Mouse (Mus musculus) olfactory bulb, adult 2 months (tissue): Measurements from ENCODE around the gene Mmaa. TPM values are rescaled to one million over a fixed set of nuclear protein-coding genes. Genes with fewer than 3 reads are reported as not detected.

Experiments used
- H3K27ac ChIP-seq: fragments of 200-500 bp; 2 replicates; pipeline ENCODE4 v1.5.1; 2012; ENCODE audit warnings: low read depth, low read length; ENCODE audit not compliant: insufficient read depth
- H3K4me1 ChIP-seq: fragments of 200-500 bp; 2 replicates; pipeline ENCODE4 v1.6.1; 2012; ENCODE audit warnings: low read length; ENCODE audit not compliant: control insufficient read depth, insufficient read depth
- H3K4me3 ChIP-seq: fragments of 200-500 bp; 2 replicates; pipeline ENCODE4 v1.5.1; 2012; ENCODE audit warnings: mild to moderate bottlenecking, low read depth, low read length, moderate library complexity; ENCODE audit not compliant: insufficient read depth
- CTCF ChIP-seq: fragments of 200-500 bp; IDR thresholded peaks from 2 replicates; pipeline ENCODE4 v1.5.1; 2012; ENCODE audit warnings: low read depth, mild to moderate bottlenecking, low read length, moderate library complexity; ENCODE audit not compliant: insufficient read depth
- POLR2A ChIP-seq: fragments of 200-500 bp; IDR thresholded peaks from 2 replicates; pipeline ENCODE4 v1.6.1; 2012; ENCODE audit warnings: mild to moderate bottlenecking, low read depth, low read length, moderate library complexity; ENCODE audit not compliant: insufficient read depth
- WGBS: fragments of 180-500 bp; shearing (Covaris S2); methylation state at CpG from one replicate; pipeline ENCODE4 v1.1.7; 2018; 5-methylcytosine and 5-hydroxymethylcytosine counted together
- polyA plus RNA-seq: library from polyadenylated mRNA; stranded (reverse); fragments of >200 nt; gene quantifications from 2 replicates; pipeline ENCODE4 v1.2.4, GENCODE M21; 2012; ENCODE audit warnings: low replicate concordance; ENCODE audit not compliant: missing spikeins, insufficient read depth, insufficient read length

Gene Mmaa
- polyA plus RNA-seq, 1 experiment: not detected

DNA sequence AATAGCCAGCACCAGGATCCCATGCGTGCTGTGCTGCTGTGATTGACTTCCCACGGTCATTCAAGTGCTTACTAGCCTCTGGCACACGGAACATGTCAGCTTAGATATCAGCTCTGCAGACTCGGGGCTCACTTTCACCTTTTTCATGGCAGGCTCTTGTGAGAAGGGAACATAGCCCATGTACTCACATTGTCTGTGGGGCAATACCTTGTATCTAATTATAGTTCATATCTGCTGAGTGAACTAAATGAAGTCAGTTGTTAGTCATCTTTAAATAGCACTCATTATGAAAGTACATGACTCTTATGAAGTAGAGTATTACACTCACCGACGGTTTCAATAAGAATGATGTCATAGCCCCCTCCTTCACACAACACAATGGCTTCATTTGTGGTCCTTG is 21.0 kb downstream of the Mmaa start:
- Histone ChIP-seq H3K4me3 (no peak overlapping the region), H3K27ac (no peak overlapping the region), H3K4me1 (no peaks in the 10 kb centered on the region)
- 84% methylated on average over 6 of the region's 6 CpGs for WGBS
- no peak for TF ChIP-seq CTCF
- no peak for TF ChIP-seq POLR2A

DNA sequence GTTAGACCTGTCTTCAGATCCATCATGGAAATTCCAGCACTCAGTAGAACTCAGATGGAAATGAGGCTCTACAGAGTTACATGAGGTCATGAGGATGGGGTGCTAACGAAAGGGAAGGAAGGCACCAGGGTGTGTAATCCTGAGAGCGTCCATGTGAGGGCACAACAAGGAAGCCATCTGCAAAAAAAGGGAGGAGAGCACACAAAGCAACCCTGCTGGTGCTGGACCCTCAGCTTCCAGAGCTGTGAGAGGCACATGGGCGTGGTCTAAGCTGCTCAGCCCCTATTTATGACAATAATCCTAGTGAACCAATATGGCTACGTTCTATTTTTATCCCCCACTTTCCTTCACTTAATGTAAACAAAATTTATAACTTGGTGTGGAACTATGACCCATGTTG is 22.1 kb downstream of the Mmaa start:
- Histone ChIP-seq H3K4me3 (no peak overlapping the region), H3K4me1 (no peaks in the 10 kb centered on the region), H3K27ac (no peak overlapping the region)
- WGBS: 72% methylated on average over 4 of the region's 4 CpGs
- TF ChIP-seq POLR2A (no peak), CTCF (no peak)

DNA sequence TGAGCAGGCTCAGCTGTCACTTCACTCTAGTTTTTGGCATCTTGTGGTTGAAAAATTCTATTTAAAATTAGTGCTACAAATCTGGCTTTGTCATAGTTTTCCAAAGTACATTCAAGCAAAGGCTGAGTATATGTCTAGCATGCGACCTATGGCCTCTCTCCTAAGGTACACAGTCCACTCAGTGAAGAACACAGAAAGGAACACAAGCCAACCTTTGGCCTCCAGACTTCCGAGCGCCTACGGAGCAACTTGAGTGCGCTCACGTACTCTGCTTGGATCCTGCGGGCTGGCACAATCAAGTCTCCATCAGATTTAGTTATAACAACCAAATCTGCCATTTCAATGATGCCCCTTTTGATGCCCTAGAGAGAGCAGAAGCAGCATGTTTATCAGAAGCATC is 25.8 kb downstream of the Mmaa start:
- Histone ChIP-seq H3K4me1 (no peaks in the 10 kb centered on the region), H3K4me3 (no peak overlapping the region), H3K27ac (no peak overlapping the region)
- no peak for TF ChIP-seq POLR2A
- TF ChIP-seq CTCF: no peak
- WGBS: 95% methylated on average over 7 of the region's 7 CpGs

DNA sequence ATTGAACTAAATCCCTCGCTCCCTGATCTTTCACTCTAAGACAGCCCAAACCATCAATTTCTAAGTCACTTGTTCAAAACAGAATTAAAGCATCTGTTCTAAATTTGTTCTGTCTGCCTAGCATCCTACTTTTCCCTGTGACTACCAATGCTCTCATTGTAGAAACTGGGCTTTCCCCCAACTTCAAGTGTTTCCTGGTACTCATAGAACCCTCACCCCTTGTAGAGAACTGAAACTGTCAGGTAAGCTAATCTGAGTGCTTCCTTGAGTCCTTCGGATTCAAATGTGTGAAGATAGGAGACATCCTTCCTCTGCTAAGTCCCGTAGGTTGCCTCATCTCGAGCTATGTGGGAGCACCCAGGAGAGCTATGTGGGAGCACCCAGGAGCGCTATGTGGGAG is 32.8 kb downstream of the Mmaa start:
- 90% methylated on average over 5 of the region's 5 CpGs for WGBS
- no peaks in the 10 kb centered on the region for H3K4me1 ChIP-seq
- no peak for TF ChIP-seq POLR2A
- no peak for TF ChIP-seq CTCF
- H3K4me3 ChIP-seq: no peak overlapping the region
- no peak overlapping the region for H3K27ac ChIP-seq

DNA sequence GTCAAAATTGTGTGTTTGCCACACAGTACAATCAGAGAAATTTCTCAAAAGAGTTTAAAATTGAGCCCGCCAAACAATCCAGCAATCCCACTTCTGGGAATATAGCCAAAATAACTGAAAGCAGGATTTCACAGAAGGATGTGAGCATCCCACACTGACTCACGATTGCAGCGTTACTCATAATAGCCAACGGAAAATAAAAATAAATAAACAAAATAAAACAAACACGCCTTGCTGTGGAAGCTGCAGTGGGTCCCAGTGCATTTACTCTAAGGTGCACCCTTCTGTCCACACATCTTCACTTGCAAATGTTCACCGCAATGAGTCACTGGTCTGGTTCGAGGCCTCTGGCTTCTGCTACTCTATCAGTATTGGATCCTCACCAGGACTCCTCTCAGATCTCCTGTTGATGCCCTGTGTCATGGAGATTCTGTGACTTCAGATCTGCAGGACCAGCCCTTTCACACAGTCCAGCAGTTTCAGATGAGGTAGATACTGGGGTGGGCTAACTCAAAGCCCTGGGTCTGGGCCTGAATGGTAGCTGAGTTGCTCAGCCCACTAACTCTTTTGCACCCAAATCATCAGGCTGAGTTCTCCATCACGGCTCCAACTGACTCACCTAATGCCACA is 38.5 kb downstream of the Mmaa start:
- no peak overlapping the region for H3K4me3 ChIP-seq
- H3K4me1 ChIP-seq: no peaks in the 10 kb centered on the region
- 48% methylated on average over 8 of the region's 8 CpGs for WGBS
- no peak overlapping the region for H3K27ac ChIP-seq
- TF ChIP-seq CTCF: no peak
- TF ChIP-seq POLR2A: no peak

DNA sequence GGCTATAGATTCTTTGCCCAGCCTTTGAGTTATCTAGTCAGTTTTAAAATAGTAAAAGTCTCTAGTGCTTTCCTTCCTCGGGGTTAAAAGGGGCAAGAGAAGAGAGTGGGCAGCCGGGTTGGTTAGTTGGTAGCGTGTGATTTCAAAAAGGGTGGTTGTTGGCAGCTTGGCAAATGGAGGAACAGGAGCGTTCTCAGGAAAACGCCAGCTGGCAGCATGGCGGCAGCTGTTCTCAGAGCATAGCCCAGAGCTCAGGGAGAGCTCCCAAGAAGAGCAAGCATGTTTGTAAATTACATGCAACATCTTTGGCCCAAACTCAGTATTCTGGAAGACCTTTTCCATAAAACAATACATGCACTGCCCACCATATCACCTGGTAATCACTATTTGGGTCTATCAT is 41.0 kb downstream of the Mmaa start:
- TF ChIP-seq CTCF (no peak), POLR2A (no peak)
- no peak overlapping the region for H3K27ac ChIP-seq
- no peaks in the 10 kb centered on the region for H3K4me1 ChIP-seq
- 65% methylated on average over 6 of the region's 6 CpGs for WGBS
- H3K4me3 ChIP-seq: no peak overlapping the region

DNA sequence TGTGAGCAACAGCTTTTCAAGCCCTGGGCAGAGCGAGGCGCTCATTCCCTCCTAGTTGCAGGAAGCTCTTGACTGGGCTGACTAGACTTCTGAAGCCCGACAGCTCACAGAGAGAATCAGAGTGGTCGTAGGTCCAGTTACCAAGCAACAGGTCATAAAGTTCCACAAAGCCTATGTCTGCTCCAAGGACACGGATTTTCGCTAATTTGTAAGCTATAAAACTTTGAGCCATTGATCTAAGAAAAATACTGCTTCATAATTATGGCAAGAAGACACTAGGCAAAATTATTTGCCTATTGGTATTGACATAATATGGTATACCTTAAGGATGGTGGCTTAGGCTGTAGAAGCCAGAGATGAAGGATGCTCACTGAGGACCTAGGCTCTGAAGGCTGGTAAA is 46.3 kb downstream of the Mmaa start, which contains the start of gene 1700011L22Rik:
1700011L22Rik (minus strand) TSS at position 101 of the 400 bp plus-strand sequence.
- Histone ChIP-seq H3K27ac (no peak within 1 kb of the TSS), H3K4me3 (no peak within 1 kb of the TSS), H3K4me1 (no peaks in the 10 kb centered on the region)
- WGBS: 94% methylated on average over 6 of the region's 6 CpGs
- TF ChIP-seq CTCF: no peak

DNA sequence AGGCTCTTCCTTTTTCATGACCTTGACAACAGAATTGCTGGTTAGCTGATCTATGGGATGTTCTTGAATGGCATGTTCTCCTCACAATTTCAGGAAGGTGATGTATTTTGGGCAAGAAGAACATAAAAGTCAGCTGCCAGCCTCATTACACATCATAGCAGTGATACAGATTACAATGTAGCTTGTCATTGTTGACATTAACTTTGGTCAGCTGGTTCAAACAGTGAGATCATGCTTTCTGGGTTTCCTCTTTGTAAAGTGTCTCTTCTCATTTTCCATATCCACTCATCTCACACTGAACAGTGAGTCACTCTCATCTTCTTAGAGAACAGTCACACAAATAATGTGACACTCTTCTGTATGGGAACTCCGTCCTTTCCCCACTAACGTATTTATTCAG is 51.3 kb downstream of the Mmaa start:
- 94% methylated on average over 2 of the region's 2 CpGs for WGBS
- TF ChIP-seq POLR2A (no peak), CTCF (no peak)
- no peaks in the 10 kb centered on the region for H3K4me1 ChIP-seq
- H3K4me3 ChIP-seq: no peak overlapping the region
- no peak overlapping the region for H3K27ac ChIP-seq

DNA sequence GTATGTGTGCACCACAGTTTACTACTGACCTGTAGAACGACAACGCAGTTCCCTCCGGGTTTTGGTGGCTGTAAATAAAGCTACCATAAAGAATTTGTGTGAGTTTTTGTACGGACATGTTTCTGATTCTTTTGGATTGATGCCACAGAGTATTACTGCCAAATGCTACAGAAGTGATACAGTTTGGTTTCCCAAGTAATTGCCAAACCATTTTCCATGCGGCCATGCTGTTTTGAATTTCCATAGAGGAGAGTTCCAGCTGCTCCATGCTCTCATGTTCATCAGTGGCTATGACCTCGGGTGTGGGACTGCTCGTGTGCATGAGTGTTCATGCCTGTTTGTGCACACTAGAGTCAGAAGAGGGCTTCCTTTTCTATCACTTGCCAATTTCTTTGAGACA is 54.7 kb downstream of the Mmaa start:
- Histone ChIP-seq H3K4me3 (no peak overlapping the region), H3K27ac (no peak overlapping the region), H3K4me1 (no peaks in the 10 kb centered on the region)
- TF ChIP-seq POLR2A: no peak
- TF ChIP-seq CTCF: no peak
- 80% methylated on average over 7 of the region's 7 CpGs for WGBS

DNA sequence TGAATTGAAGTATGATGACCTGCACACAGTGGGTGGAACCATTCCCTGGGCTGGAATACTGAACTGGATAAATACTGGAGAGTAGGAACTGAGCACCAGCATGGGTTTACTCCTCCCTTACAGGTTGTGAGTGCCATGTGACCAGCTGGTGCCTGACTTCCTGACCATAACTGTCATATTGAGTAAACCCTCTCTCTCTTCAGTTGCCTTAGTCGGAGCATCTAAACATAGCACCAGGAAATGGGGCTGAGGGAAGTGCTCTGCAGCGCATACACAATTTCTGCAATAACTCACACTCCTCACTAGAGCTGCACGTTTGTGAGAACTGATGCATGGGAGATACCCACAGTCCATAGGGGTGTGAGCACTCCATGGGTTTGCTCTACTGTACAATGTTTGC is 55.4 kb downstream of the Mmaa start:
- Histone ChIP-seq H3K4me3 (no peak overlapping the region), H3K4me1 (no peaks in the 10 kb centered on the region), H3K27ac (no peak overlapping the region)
- 86% methylated on average over 3 of the region's 3 CpGs for WGBS
- TF ChIP-seq POLR2A (no peak), CTCF (no peak)
